Mouse (Mus musculus) intestine, embryonic 15.5 days (tissue): ENCODE data around the gene Slc9b1. TPM values are rescaled to one million over a fixed set of nuclear protein-coding genes. Genes with fewer than 3 reads are reported as not detected.
A peak's percentile ranks its signal among the peaks of the same experiment; 100 is the strongest.

Experiments
- ATAC-seq: fragments of 200-750 bp; cut with Nextera tagmentation; 2 replicates; pipeline ENCODE4 v1.8.0; 2017; ENCODE audit warnings: moderate TSS enrichment, moderate library complexity
- H3K27ac ChIP-seq: fragments of 300-500 bp; sonication (generic); 2 replicates; pipeline ENCODE4 v1.5.1; 2015; ENCODE audit warnings: mild to moderate bottlenecking, inconsistent platforms
- H3K27me3 ChIP-seq: fragments of 300-500 bp; sonication (generic); replicated peaks from 2 replicates; pipeline ENCODE4 v1.6.1; 2015; ENCODE audit warnings: inconsistent platforms
- H3K36me3 ChIP-seq: fragments of 300-500 bp; sonication (generic); 2 replicates; pipeline ENCODE4 v1.6.1; 2015; ENCODE audit warnings: inconsistent platforms
- H3K4me1 ChIP-seq: fragments of 300-500 bp; sonication (generic); replicated peaks from 2 replicates; pipeline ENCODE4 v1.6.1; 2015; ENCODE audit warnings: inconsistent platforms
- H3K4me2 ChIP-seq: fragments of 300-500 bp; sonication (generic); replicated peaks from 2 replicates; pipeline ENCODE4 v1.6.1; 2015; ENCODE audit warnings: mild to moderate bottlenecking, inconsistent platforms
- H3K4me3 ChIP-seq: fragments of 300-500 bp; sonication (generic); replicated peaks from 2 replicates; pipeline ENCODE4 v1.5.1; 2015; ENCODE audit warnings: inconsistent platforms
- H3K9ac ChIP-seq: fragments of 300-500 bp; sonication (generic); 2 replicates; pipeline ENCODE4 v1.6.1; 2015; ENCODE audit warnings: inconsistent platforms
- H3K9me3 ChIP-seq: fragments of 300-500 bp; sonication (generic); 2 replicates; pipeline ENCODE4 v1.6.1; 2016; ENCODE audit warnings: inconsistent platforms
- WGBS: fragments of 180-500 bp; shearing (Covaris S2); methylation state at CpG from one replicate; pipeline ENCODE4 v1.1.7; 2015; 5-methylcytosine and 5-hydroxymethylcytosine counted together
- polyA plus RNA-seq: library from polyadenylated mRNA; unstranded; fragments of >200 nt; fragmentation: Nextera tagmentation; extraction: Ambion mirVana; gene quantifications from 2 replicates; pipeline ENCODE4 v1.2.1, GENCODE M21; 2015

The Slc9b1 gene
- polyA plus RNA-seq, 1 experiment from 2014 or later = 0.25 TPM

DNA sequence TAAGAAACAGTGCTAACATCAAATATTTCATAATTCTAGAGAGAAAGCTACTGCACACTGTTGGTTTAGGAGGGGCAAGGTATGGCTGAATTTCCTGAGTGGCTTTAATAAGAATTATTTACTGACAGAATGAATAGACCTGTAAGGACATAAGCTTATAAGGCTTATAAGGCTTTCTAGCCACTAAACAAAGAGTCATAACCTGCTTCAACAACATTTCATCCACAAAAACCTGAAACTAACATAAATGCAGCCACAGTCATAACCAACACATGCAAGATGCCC, 73.4 kb downstream of the Slc9b1 start:
- Histone ChIP-seq H3K4me2 (no peak overlapping the region), H3K4me1 (peaks cover 3% of the 10 kb centered on the region; the same call in 1 of the 2 replicates)

DNA sequence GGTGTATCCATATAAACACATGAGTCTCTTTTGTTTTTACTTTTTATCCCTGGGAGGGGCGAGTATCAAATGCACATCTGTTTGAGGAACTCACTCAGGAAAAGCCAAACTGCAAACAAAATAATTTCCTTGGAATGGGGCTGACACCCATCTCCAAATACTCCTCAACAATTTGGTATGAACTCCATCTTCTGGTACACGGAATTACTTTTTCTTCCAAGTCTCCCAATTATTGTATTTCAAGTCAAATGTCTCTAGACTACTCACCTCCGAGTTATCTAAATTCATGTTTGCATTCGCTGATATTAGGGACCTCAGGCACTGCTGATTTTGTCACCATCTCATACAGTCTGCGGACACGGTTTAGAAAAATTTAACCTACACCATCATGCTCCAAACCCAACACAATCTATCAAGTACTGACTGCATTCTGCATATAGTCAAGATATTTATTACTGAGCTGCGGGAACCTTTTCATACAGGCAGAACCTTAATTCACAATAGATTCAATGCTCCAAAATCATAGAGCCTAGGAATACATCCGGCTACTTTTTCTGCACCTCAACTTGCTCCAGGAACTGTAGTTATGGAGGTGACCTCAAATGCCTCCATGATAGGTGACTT, 74.5 kb downstream of the Slc9b1 start:
- Histone ChIP-seq H3K9me3 (no peaks in the 10 kb centered on the region), H3K27me3 (no peaks in the 10 kb centered on the region), H3K4me2 (peak overlapping the region; percentile 70), H3K4me3 (peak overlapping the region; percentile 80), H3K36me3 (no peaks in the 10 kb centered on the region), H3K9ac (peak overlapping the region; percentile 86), H3K27ac (peak overlapping the region; percentile 97), H3K4me1 (peaks cover 3% of the 10 kb centered on the region; the same call in 1 of the 2 replicates)
- WGBS = 16% methylated on average over 8 of the region's 8 CpGs
- ATAC-seq = peak; percentile 1; the same call in 1 of the 2 replicates

More for the DNA sequence above, 73.4 kb downstream of the Slc9b1 start:
- H3K9me3 ChIP-seq = no peaks in the 10 kb centered on the region
- no peak for ATAC-seq
- no peaks in the 10 kb centered on the region for H3K36me3 ChIP-seq
- no peak overlapping the region for H3K9ac ChIP-seq
- no peaks in the 10 kb centered on the region for H3K27me3 ChIP-seq
- no peak overlapping the region for H3K27ac ChIP-seq
- H3K4me3 ChIP-seq = no peak overlapping the region

DNA sequence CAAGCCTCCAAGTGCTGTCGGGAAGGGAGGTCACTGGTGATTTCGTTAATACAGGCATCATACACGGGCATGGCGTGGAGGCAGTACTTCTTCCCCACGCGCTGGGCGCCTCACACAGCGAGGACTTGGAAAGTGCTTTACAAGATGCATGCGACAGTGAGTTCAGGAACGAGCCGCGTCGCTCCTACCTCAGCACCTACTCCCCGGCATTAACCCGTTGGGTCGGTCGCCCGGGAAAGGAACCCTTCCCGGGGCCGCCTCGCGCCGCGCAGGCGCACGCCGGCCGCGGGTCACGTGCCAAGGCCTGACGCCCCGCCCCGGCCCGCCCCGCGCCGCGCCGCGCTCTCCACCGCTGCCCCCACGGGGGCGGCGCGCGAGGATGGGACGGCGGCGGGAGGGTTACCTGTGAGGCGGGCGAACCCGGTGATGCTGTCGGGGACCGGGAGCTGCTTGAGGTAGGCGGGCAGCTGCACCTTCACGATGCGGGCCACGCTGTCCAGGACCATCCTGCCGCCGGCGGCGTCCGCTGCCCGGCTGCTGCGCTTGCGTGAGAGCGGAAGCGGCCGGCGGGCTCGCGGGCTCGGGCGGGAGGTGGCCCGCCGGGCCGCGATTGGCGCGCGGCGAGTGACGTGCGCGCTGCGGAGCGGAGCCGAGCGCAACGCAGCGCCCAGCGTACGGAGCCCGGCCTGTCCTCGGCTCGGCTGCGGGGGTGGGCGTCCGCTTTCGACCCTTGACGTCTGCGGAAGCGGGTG, 75.2 kb downstream of the Slc9b1 start:
- Histone ChIP-seq H3K9ac (peak overlapping the region; percentile 86), H3K9me3 (no peaks in the 10 kb centered on the region), H3K36me3 (no peaks in the 10 kb centered on the region), H3K27ac (peak overlapping the region; percentile 97), H3K4me2 (peak overlapping the region; percentile 70), H3K4me3 (peak overlapping the region; percentile 80), H3K27me3 (no peaks in the 10 kb centered on the region), H3K4me1 (no peaks in the 10 kb centered on the region; the same call in 1 of the 2 replicates)
- peak; percentile 99 for ATAC-seq
- WGBS = under 1% methylated on average over 99 of the region's 103 CpGs

DNA sequence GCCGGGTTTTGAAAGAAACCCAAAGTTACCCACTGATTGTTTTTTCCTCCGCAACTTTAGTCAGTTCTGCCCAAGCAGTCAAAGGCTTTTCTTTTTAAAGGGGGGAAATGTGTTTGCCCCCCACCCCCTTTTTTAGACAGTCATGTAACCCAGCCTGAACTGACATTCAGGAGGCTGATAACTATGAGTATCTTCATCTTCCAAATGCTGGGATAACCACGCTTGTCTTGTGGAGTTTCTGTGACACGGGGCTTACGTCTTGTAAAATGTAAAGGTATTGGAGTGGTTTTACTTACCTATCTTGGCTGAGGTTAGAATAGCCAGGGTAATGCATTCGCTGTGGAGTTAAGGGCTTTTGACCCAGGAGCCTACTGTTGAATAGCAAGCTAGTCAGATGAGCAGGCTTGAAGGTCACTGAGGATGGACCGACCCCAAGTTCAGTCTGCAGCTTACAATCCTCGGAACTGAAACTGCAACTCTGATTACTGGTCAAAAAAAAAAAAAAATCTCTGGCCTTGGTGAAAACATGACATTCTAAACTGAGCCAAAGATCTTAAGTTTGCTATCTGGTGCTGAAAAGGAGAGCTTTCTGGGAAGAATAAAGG, 75.9 kb downstream of the Slc9b1 start, which contains the start of gene Cisd2:
Cisd2 (minus strand) TSS at position 318 of the 605 bp plus-strand sequence.
- Histone ChIP-seq H3K9ac (peak within 1 kb of the TSS; percentile 86), H3K36me3 (no peaks in the 10 kb centered on the region), H3K4me1 (no peaks in the 10 kb centered on the region), H3K27me3 (no peaks in the 10 kb centered on the region), H3K4me3 (peak within 1 kb of the TSS; percentile 80), H3K9me3 (no peaks in the 10 kb centered on the region), H3K4me2 (peak within 1 kb of the TSS; percentile 70), H3K27ac (peak within 1 kb of the TSS; percentile 97)
- ATAC-seq = peak; percentile 24
- under 1% methylated on average over 8 of the region's 8 CpGs for WGBS

DNA sequence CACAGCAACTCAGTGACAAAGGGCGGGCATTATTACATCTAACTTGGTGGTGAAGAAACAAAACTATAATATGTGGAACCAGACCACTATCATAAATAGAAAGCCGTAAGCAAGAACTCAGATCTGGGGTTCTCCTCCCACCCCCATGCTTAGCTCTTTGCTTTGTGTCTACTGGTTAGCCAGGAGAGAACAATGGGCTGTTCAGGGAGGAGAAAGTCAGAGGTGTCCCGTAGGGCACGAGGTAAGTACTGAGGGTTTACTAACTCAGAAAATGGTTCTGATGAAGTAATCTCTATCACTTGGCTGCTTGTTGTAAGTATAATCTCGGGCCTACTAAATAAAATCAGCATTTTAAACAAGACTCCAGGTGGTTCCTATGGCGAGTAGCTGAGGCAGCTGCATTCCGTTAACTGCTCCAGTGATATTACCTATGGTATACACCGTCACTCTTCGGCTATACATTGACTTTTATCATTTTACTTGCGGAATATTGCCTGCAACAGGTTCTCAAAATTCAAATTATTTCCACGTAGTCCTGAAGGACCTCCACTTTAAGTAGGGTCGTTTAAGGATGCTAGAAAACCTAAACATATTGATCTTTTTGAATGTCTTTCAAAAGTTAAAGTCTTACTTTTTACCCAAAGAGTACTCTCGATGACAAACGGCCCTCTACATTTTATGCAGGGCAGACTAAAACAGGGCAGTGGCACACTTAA, 89.2 kb downstream of the Slc9b1 start:
- Histone ChIP-seq H3K27me3 (no peaks in the 10 kb centered on the region), H3K4me1 (no peaks in the 10 kb centered on the region; the same call in 1 of the 2 replicates)

DNA sequence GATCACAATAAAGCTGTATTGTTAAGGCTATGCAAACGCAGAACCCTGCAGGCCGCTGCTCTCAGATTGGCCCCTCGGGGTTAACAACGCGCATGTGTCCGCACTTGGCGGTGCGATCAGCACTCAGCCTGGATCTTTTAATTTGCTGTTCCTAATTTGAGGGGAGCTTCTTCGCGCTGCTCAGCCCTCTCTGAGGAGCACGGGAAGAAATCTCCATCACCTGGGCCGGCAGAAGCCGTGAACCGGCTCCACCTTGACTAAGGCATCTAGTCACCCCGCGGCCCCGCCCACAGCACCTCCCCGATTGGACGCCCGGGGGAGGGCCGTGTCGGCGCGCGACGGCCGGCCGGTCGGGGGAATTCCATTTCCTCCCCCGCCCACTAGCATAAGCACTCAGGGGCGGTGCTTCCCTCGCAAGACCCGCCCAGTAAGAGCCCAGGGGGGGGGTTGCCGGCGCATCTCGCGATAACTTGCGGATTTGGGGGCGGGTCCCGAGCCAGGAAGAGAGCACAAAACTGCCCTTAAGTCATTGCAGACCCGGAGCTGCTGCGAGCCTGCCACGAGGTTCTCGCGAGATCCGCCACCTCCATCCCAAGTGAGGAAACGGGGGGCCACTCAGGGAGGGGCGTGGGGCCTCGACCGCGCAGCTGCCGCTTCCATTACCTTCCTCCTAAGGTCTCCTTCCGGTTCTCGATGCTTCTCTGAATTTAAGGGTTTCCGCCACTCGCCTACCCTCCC, 90.1 kb downstream of the Slc9b1 start, which contains the start of gene Ube2d3:
Ube2d3 (plus strand) TSS at position 392 of the 738 bp plus-strand sequence.
- Histone ChIP-seq H3K4me1 (no peaks in the 10 kb centered on the region; the same call in 1 of the 2 replicates), H3K27me3 (no peaks in the 10 kb centered on the region), H3K27ac (peak within 1 kb of the TSS; percentile 100), H3K9ac (peak within 1 kb of the TSS; percentile 98), H3K4me3 (peak within 1 kb of the TSS; percentile 77), H3K9me3 (no peaks in the 10 kb centered on the region), H3K4me2 (peak within 1 kb of the TSS; percentile 64), H3K36me3 (0 out of 2 replicates have a peak, but pooled peaks cover 2% of the 10 kb centered on the region)
- peak; percentile 94 for ATAC-seq
- under 1% methylated on average over 53 of the region's 56 CpGs for WGBS

More for the DNA sequence above, 89.2 kb downstream of the Slc9b1 start:
- Histone ChIP-seq H3K9ac (peak overlapping the region; percentile 54), H3K4me2 (peak overlapping the region; percentile 62), H3K36me3 (0 out of 2 replicates have a peak, but pooled peaks cover 2% of the 10 kb centered on the region), H3K4me3 (peak overlapping the region; percentile 77), H3K27ac (peak overlapping the region; percentile 100), H3K9me3 (no peaks in the 10 kb centered on the region)
- 45% methylated on average over 14 of the region's 14 CpGs for WGBS
- no peak for ATAC-seq

DNA sequence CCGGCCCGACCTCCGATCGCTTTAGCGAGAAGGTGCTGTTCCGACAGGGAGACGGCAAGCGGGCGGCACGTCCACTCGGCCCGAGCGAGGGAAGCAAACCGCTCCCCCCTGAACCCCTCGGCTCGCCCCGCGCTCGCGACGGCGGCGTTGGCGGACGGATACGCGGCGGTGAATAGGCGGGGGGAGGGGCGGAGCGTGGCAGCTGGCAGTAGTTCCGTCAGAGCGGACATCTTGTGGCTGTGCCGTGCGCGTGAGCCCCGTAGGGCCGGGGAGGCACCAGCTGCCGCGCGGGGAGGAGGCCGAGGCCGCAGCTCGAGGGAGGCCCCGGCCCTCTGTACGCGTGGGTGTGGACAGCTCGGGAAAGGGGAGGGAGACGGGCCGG, 90.7 kb downstream of the Slc9b1 start:
- Histone ChIP-seq H3K4me1 (peaks cover 4% of the 10 kb centered on the region; the same call in 1 of the 2 replicates), H3K9me3 (no peaks in the 10 kb centered on the region), H3K27ac (peak overlapping the region; percentile 100), H3K27me3 (no peaks in the 10 kb centered on the region), H3K36me3 (no peaks in the 10 kb centered on the region), H3K4me2 (peak overlapping the region; percentile 64), H3K4me3 (peak overlapping the region; percentile 77), H3K9ac (peak overlapping the region; percentile 98)
- ATAC-seq = peak; percentile 77
- WGBS = under 1% methylated on average over 30 of the region's 50 CpGs

DNA sequence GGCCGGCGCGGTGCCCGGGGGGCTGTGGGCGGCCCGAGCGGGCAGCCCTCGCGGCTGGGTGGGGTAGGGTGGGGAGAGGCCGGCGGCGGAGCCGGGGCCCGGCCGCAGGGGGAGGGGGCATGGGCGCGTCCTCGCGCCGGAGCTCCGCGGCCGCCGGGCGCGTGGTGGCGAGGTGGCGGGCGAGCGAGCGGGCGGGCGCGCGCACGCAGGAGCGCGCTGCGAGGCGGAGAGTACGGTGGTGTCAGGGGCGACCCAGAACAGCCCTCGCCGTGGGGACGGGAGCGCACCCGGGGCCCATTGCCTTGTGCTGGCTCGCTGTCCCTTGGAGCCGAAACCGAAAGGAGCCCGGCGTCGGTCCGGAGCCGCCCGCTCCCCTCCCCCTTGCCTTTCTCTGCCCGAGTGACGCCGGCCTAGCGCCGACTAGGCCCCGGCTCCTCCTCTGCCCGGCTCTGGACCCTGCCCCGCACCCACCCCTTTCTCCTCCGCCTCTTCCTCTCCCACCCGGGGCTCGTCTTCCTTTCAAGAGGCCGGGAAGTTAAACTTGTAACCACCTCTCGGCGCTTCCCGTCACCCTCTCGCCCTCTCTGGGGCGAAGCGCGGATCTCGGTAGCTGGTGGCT, 91.2 kb downstream of the Slc9b1 start:
- no peaks in the 10 kb centered on the region for H3K27me3 ChIP-seq
- H3K4me2 ChIP-seq = peak overlapping the region; percentile 64
- WGBS = under 1% methylated on average over 36 of the region's 76 CpGs
- ATAC-seq = peak; percentile 75
- H3K4me3 ChIP-seq = peak overlapping the region; percentile 77
- peak overlapping the region; percentile 100 for H3K27ac ChIP-seq
- H3K9ac ChIP-seq = peak overlapping the region; percentile 98
- no peaks in the 10 kb centered on the region for H3K36me3 ChIP-seq
- H3K9me3 ChIP-seq = no peaks in the 10 kb centered on the region
- peaks cover 4% of the 10 kb centered on the region; the same call in 1 of the 2 replicates for H3K4me1 ChIP-seq

DNA sequence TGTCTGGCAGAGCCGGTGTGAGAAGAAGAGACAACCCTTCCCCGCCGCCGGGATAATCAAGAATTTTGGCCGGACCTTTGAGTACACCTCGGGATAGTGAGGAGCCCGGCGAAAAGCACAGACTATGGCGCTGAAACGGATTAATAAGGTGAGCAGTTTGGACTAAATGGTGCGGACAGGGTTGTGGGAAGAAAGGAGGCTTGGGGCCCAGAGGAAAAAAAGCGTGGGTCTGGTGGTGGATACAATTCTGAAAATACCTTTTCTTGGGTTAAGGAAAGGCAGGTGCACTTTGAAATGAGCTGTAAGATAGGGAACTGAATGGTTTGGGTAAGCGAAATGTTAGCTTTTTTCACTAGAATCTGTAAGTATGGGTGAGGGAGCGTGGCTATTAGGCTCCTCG, 91.8 kb downstream of the Slc9b1 start:
- H3K36me3 ChIP-seq = no peaks in the 10 kb centered on the region
- H3K4me3 ChIP-seq = peak overlapping the region; percentile 77
- no peaks in the 10 kb centered on the region for H3K27me3 ChIP-seq
- WGBS = 2% methylated on average over 15 of the region's 15 CpGs
- H3K9me3 ChIP-seq = no peaks in the 10 kb centered on the region
- peak overlapping the region; percentile 98 for H3K9ac ChIP-seq
- peaks cover 4% of the 10 kb centered on the region; the same call in 1 of the 2 replicates for H3K4me1 ChIP-seq
- ATAC-seq = no peak
- H3K4me2 ChIP-seq = peak overlapping the region; percentile 64
- peak overlapping the region; percentile 100 for H3K27ac ChIP-seq

DNA sequence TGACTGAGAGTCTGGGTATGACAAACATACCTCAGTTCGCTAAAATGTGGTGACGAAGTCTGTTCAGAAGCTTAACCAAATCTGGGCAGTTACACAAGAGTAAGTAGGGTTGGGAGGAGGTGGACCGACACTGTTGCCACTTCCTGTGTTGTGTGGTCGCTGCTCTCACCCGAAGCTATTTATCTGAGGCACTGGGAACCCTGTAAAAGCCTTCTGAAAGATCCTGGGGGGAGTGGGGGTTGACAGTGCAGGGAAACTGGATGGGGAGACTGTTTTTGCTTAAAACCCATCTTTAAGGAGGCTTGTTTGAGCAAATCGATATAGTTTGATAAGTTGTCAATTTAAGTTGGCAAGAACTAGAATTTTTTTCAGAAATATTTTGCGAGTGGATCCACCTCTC, 92.4 kb downstream of the Slc9b1 start:
- no peaks in the 10 kb centered on the region for H3K9me3 ChIP-seq
- WGBS = 11% methylated on average over 7 of the region's 7 CpGs
- ATAC-seq = no peak
- 0 out of 2 replicates have a peak overlapping the region, but pooled peaks have one; percentile 100 for H3K27ac ChIP-seq
- H3K4me2 ChIP-seq = peak overlapping the region; percentile 64
- H3K36me3 ChIP-seq = no peaks in the 10 kb centered on the region
- peaks cover 4% of the 10 kb centered on the region; the same call in 1 of the 2 replicates for H3K4me1 ChIP-seq
- H3K9ac ChIP-seq = peak overlapping the region; percentile 98
- peak overlapping the region; percentile 77 for H3K4me3 ChIP-seq
- no peaks in the 10 kb centered on the region for H3K27me3 ChIP-seq

DNA sequence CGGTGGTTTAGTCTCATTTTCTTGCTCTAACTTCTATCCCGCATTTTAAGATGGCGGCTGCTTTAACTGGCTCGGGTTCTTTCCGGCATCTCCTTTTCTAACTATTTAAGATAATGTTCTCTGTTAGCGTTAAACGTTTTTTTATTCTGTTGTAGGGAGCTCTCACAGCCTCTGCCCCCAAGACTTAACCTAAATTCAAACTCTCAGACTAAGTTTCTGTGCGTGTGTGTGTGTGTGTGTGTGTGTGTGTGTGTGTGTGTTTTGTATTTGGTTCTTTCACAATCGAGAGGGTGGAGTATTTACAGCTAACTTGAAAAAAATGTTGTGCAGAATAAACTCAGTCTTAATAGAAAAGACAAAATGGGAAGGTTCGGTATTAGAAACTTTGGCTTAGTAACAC, 92.8 kb downstream of the Slc9b1 start:
- H3K36me3 ChIP-seq = no peaks in the 10 kb centered on the region
- no peaks in the 10 kb centered on the region for H3K9me3 ChIP-seq
- no peak for ATAC-seq
- 29% methylated on average over 10 of the region's 10 CpGs for WGBS
- H3K4me1 ChIP-seq = peaks cover 4% of the 10 kb centered on the region; the same call in 1 of the 2 replicates
- no peaks in the 10 kb centered on the region for H3K27me3 ChIP-seq
- H3K4me3 ChIP-seq = peak overlapping the region; percentile 77
- H3K9ac ChIP-seq = peak overlapping the region; percentile 98
- peak overlapping the region; percentile 64 for H3K4me2 ChIP-seq
- H3K27ac ChIP-seq = no peak overlapping the region
